ENCODE assay signal across 24 mouse cellular contexts in genomic region chr13:33091306-33091705, GRCm38 (mm10). TPM values are rescaled to one million over a fixed set of nuclear protein-coding genes. Genes with fewer than 3 reads are reported as not detected.
"Had no signal": no experiment of that assay in that cellular context is flagged by ENCODE, and none has a peak within 500 bp of the region (broad histone marks: within the 10 kb centered on the region; RNA-seq: fewer than 3 reads in every experiment).

No protein-coding gene starts in this region.

- H3K9me3 ChIP-seq: embryonic facial prominence, embryonic 13.5 days; embryonic facial prominence, embryonic 15.5 days; forebrain, embryonic 13.5 days; forebrain, embryonic 15.5 days had no signal

- H3K4me3 ChIP-seq: embryonic facial prominence, embryonic 10.5 days; embryonic facial prominence, embryonic 12.5 days; embryonic facial prominence, embryonic 13.5 days; embryonic facial prominence, embryonic 15.5 days; erythroblast, embryonic 14.5 days; forebrain, embryonic 10.5 days; forebrain, embryonic 12.5 days; forebrain, embryonic 13.5 days; forebrain, embryonic 15.5 days; gastrocnemius, adult 2 months; heart, adult 2 months; heart, embryonic 10.5 days had no signal

- H3K36me3 ChIP-seq: embryonic facial prominence, embryonic 10.5 days; embryonic facial prominence, embryonic 12.5 days; embryonic facial prominence, embryonic 13.5 days; embryonic facial prominence, embryonic 15.5 days; forebrain, embryonic 10.5 days; forebrain, embryonic 12.5 days; forebrain, embryonic 15.5 days; heart, embryonic 10.5 days had no signal

- H3K27me3 ChIP-seq: embryonic facial prominence, embryonic 12.5 days; embryonic facial prominence, embryonic 13.5 days; embryonic facial prominence, embryonic 15.5 days; forebrain, embryonic 12.5 days; forebrain, embryonic 13.5 days; forebrain, embryonic 15.5 days had no signal

- H3K4me1 ChIP-seq: embryonic facial prominence, embryonic 10.5 days; embryonic facial prominence, embryonic 12.5 days; embryonic facial prominence, embryonic 13.5 days; embryonic facial prominence, embryonic 15.5 days; forebrain, embryonic 10.5 days; forebrain, embryonic 12.5 days; forebrain, embryonic 13.5 days; heart, embryonic 10.5 days had no signal

- DNase-seq: cerebellum, postnatal 10 days; cerebellum, postnatal 14 days; cerebellum, postnatal 25 days; cerebellum, postnatal 36 days; embryo, embryonic 11 days; forebrain, postnatal 0 days; gastrocnemius, adult 2 months; gastrocnemius, postnatal 10 days; gastrocnemius, postnatal 14 days; gastrocnemius, postnatal 25 days; gastrocnemius, postnatal 36 days; heart, adult 11 months; heart, adult 18-20 months; heart, adult 2 months had no signal

- H3K27ac ChIP-seq: embryonic facial prominence, embryonic 10.5 days; embryonic facial prominence, embryonic 12.5 days; embryonic facial prominence, embryonic 13.5 days; embryonic facial prominence, embryonic 15.5 days; forebrain, embryonic 10.5 days; forebrain, embryonic 12.5 days; forebrain, embryonic 13.5 days; forebrain, embryonic 15.5 days; gastrocnemius, adult 2 months; heart, adult 2 months; heart, embryonic 10.5 days had no signal

RNA-seq across cellular contexts. Expression of gene Serpinb1b, which starts 12.9 kb away (rescaled TPM):
- polyA plus RNA-seq: erythroblast, embryonic 14.5 days; forebrain, embryonic 10.5 days; heart, adult 2 months; heart, embryonic 10.5 days had no signal
